7 mouse cellular contexts compared by ENCODE assay signal in genomic region chr9:110709640-110710258, GRCm38 (mm10). TPM values are rescaled to one million over a fixed set of nuclear protein-coding genes. Genes with fewer than 3 reads are reported as not detected.
DNase-seq lines count a peak whose midpoint lies in the region; ATAC-seq and TF ChIP-seq lines count a peak whose summit lies in the region.

No protein-coding gene starts in this region.

- no peaks in the 10 kb centered on the region for H3K27me3 ChIP-seq in embryonic facial prominence, embryonic 12.5 days
- no peaks in the 10 kb centered on the region for H3K27me3 ChIP-seq in kidney, adult 2 months (replicated peaks; ENCODE audit: control insufficient read depth, insufficient read depth, low read length)
- H3K27me3 ChIP-seq in limb, embryonic 13.5 days = no peaks in the 10 kb centered on the region
- H3K27me3 ChIP-seq in midbrain, embryonic 15.5 days (replicated peaks) = no peaks in the 10 kb centered on the region

- no peak overlapping the region for H3K4me2 ChIP-seq in embryonic facial prominence, embryonic 12.5 days (replicated peaks)
- 0 out of 2 replicates have a peak overlapping the region, but pooled peaks have one; percentile 7 for H3K4me2 ChIP-seq in limb, embryonic 13.5 days (replicated peaks)
- H3K4me2 ChIP-seq in midbrain, embryonic 15.5 days = no peak overlapping the region

- H3K9ac ChIP-seq in embryonic facial prominence, embryonic 12.5 days = no peak overlapping the region
- no peak overlapping the region for H3K9ac ChIP-seq in limb, embryonic 13.5 days
- H3K9ac ChIP-seq in midbrain, embryonic 15.5 days = no peak overlapping the region

- peak; percentile 62 for DNase-seq in adrenal gland, postnatal 25 days
- peak; percentile 87 to 92 for DNase-seq in heart, adult 18-20 months
- DNase-seq in kidney, adult 2 months = peak; percentile 91
- DNase-seq in spleen, adult 18-20 months = peak; percentile 72 to 77

- no peaks in the 10 kb centered on the region for H3K9me3 ChIP-seq in embryonic facial prominence, embryonic 12.5 days
- H3K9me3 ChIP-seq in limb, embryonic 13.5 days = no peaks in the 10 kb centered on the region
- no peaks in the 10 kb centered on the region for H3K9me3 ChIP-seq in midbrain, embryonic 15.5 days

- H3K27ac ChIP-seq in embryonic facial prominence, embryonic 12.5 days = no peak overlapping the region
- no peak overlapping the region for H3K27ac ChIP-seq in kidney, adult 2 months (ENCODE audit: insufficient read depth, low read depth, low read length)
- H3K27ac ChIP-seq in limb, embryonic 13.5 days = no peak overlapping the region
- no peak overlapping the region for H3K27ac ChIP-seq in midbrain, embryonic 15.5 days

- 39% methylated on average over 5 of the region's 5 CpGs for WGBS in embryonic facial prominence, embryonic 12.5 days
- 22% methylated on average over 5 of the region's 5 CpGs for WGBS in kidney, adult 2 months
- WGBS in limb, embryonic 13.5 days = 42% methylated on average over 5 of the region's 5 CpGs
- 50% methylated on average over 5 of the region's 5 CpGs for WGBS in midbrain, embryonic 15.5 days

- H3K4me3 ChIP-seq in embryonic facial prominence, embryonic 12.5 days = no peak overlapping the region
- peak overlapping the region; percentile 35 for H3K4me3 ChIP-seq in kidney, adult 2 months (ENCODE audit: insufficient read depth, low read depth, low read length)
- H3K4me3 ChIP-seq in limb, embryonic 13.5 days = no peak overlapping the region
- H3K4me3 ChIP-seq in midbrain, embryonic 15.5 days = no peak overlapping the region

- peak; percentile 62; the same call in 1 of the 2 replicates for ATAC-seq in embryonic facial prominence, embryonic 12.5 days (ENCODE audit: insufficient number of reproducible peaks, insufficient read depth, low FRiP score, low TSS enrichment)
- ATAC-seq in limb, embryonic 13.5 days (ENCODE audit: low FRiP score, low read depth) = peak; percentile 72
- ATAC-seq in midbrain, embryonic 15.5 days (replicated peaks) = peak; percentile 74

- 0 out of 2 replicates have a peak, but pooled peaks cover 10% of the 10 kb centered on the region for H3K36me3 ChIP-seq in embryonic facial prominence, embryonic 12.5 days
- no peaks in the 10 kb centered on the region for H3K36me3 ChIP-seq in kidney, adult 2 months (ENCODE audit: control insufficient read depth, insufficient read depth, low read length)
- H3K36me3 ChIP-seq in limb, embryonic 13.5 days = peaks cover 34% of the 10 kb centered on the region
- 0 out of 2 replicates have a peak, but pooled peaks cover 5% of the 10 kb centered on the region for H3K36me3 ChIP-seq in midbrain, embryonic 15.5 days (replicated peaks)

- TF ChIP-seq CTCF in kidney, adult 2 months (conservative IDR thresholded peaks at IDR 0.05; ENCODE audit: insufficient read depth, insufficient read length, low read depth, low read length) = peak; percentile 80

- no peak for TF ChIP-seq POLR2A in kidney, adult 2 months (IDR thresholded peaks at IDR 0.05; ENCODE audit: low read depth, low read length)

- peaks cover 7% of the 10 kb centered on the region; the same call in 1 of the 2 replicates for H3K4me1 ChIP-seq in embryonic facial prominence, embryonic 12.5 days
- H3K4me1 ChIP-seq in kidney, adult 2 months (ENCODE audit: control insufficient read depth, insufficient read depth, low read length) = peaks cover 7% of the 10 kb centered on the region; the same call in 1 of the 2 replicates
- peaks cover 5% of the 10 kb centered on the region for H3K4me1 ChIP-seq in limb, embryonic 13.5 days
- H3K4me1 ChIP-seq in midbrain, embryonic 15.5 days = no peaks in the 10 kb centered on the region; the same call in 1 of the 2 replicates

RNA-seq across cellular contexts. Expression of gene Myl3, which starts 31.9 kb away (rescaled TPM):
- total RNA-seq in adrenal gland, postnatal 25 days (2021) = 1.2 TPM in 1 of 2 replicates, not detected in the other
- 1.9 and 2.4 TPM in 2 replicates for polyA plus RNA-seq in embryonic facial prominence, embryonic 12.5 days (2016; fragmentation: Nextera tagmentation; extraction: Ambion mirVana)
- total RNA-seq in heart, adult 18-20 months (2021) = over 10,000 TPM; 10,039 to 12,689 TPM
- 1.6 and 11.5 TPM in 2 replicates for polyA plus RNA-seq in kidney, adult 2 months (2012; rRNA removed)
- polyA plus RNA-seq in limb, embryonic 13.5 days (2015; fragmentation: Nextera tagmentation; extraction: Ambion mirVana) = 3.5 and 4.8 TPM in 2 replicates
- 0.56 and 2.0 TPM in 2 replicates for polyA plus RNA-seq in midbrain, embryonic 15.5 days (2015; fragmentation: Nextera tagmentation; extraction: Ambion mirVana)

RNA-seq across cellular contexts. Expression of gene Pth1r, which starts 37.2 kb away (rescaled TPM):
- total RNA-seq in adrenal gland, postnatal 25 days (2021) = 8.0 and 9.7 TPM in 2 replicates
- 115 and 117 TPM in 2 replicates for polyA plus RNA-seq in embryonic facial prominence, embryonic 12.5 days (2016; fragmentation: Nextera tagmentation; extraction: Ambion mirVana)
- 1 to 10 TPM; 4.6 to 6.3 TPM for total RNA-seq in heart, adult 18-20 months (2021)
- 740 and 847 TPM in 2 replicates for polyA plus RNA-seq in kidney, adult 2 months (2012; rRNA removed)
- 91.1 and 97.7 TPM in 2 replicates for polyA plus RNA-seq in limb, embryonic 13.5 days (2015; fragmentation: Nextera tagmentation; extraction: Ambion mirVana)
- polyA plus RNA-seq in midbrain, embryonic 15.5 days (2015; fragmentation: Nextera tagmentation; extraction: Ambion mirVana) = 8.7 and 9.2 TPM in 2 replicates

RNA-seq across cellular contexts. Expression of gene Ccdc12, which starts 53.4 kb away (rescaled TPM):
- total RNA-seq in adrenal gland, postnatal 25 days (2021) = 64.0 and 69.5 TPM in 2 replicates
- polyA plus RNA-seq in embryonic facial prominence, embryonic 12.5 days (2016; fragmentation: Nextera tagmentation; extraction: Ambion mirVana) = 118 and 120 TPM in 2 replicates
- total RNA-seq in heart, adult 18-20 months (2021) = 10 to 100 TPM; 57.3 to 61.5 TPM
- polyA plus RNA-seq in kidney, adult 2 months (2012; rRNA removed) = 95.9 and 125 TPM in 2 replicates
- 106 and 107 TPM in 2 replicates for polyA plus RNA-seq in limb, embryonic 13.5 days (2015; fragmentation: Nextera tagmentation; extraction: Ambion mirVana)
- polyA plus RNA-seq in midbrain, embryonic 15.5 days (2015; fragmentation: Nextera tagmentation; extraction: Ambion mirVana) = 110 and 115 TPM in 2 replicates

RNA-seq across cellular contexts. Expression of gene Nbeal2, which starts 55.8 kb away (rescaled TPM):
- 7.9 and 10.1 TPM in 2 replicates for total RNA-seq in adrenal gland, postnatal 25 days (2021)
- 1.2 and 1.7 TPM in 2 replicates for polyA plus RNA-seq in embryonic facial prominence, embryonic 12.5 days (2016; fragmentation: Nextera tagmentation; extraction: Ambion mirVana)
- 1 to 10 TPM; 6.8 to 7.6 TPM for total RNA-seq in heart, adult 18-20 months (2021)
- polyA plus RNA-seq in kidney, adult 2 months (2012; rRNA removed) = 41.6 and 49.2 TPM in 2 replicates
- 0.75 and 0.76 TPM in 2 replicates for polyA plus RNA-seq in limb, embryonic 13.5 days (2015; fragmentation: Nextera tagmentation; extraction: Ambion mirVana)
- 5.5 and 6.4 TPM in 2 replicates for polyA plus RNA-seq in midbrain, embryonic 15.5 days (2015; fragmentation: Nextera tagmentation; extraction: Ambion mirVana)
